Mouse (Mus musculus): ENCODE results near the gene Tex2.

GRCm38 (mm10) chr11:106588781-106589180 is 24.4 kb downstream of the Tex2 start:
- TF ChIP-seq CTCF (conservative IDR thresholded peaks at IDR 0.05 in 1 of 2, IDR thresholded peaks at IDR 0.05 in 1 of 2; ENCODE audit: low read depth in 2 of 2, low read length in 2 of 2) (no peak), MAFK (IDR thresholded peaks at IDR 0.05; ENCODE audit: insufficient replicate concordance, low read length) (no peak), MAX (IDR thresholded peaks at IDR 0.05; ENCODE audit: low read length) (no peak), ELF1 (IDR thresholded peaks at IDR 0.05; ENCODE audit: low read depth, low read length) (no peak), MXI1 (IDR thresholded peaks at IDR 0.05; ENCODE audit: low read depth, low read length) (no peak), POLR2A (IDR thresholded peaks at IDR 0.05; ENCODE audit: low read depth, low read length) (no peak), JUND (conservative IDR thresholded peaks at IDR 0.05; ENCODE audit: low read depth, low read length) (no peak), PAX5 (IDR thresholded peaks at IDR 0.05; ENCODE audit: low read length) (no peak), USF1 (IDR thresholded peaks at IDR 0.05; ENCODE audit: low read depth, low read length) (no peak), ZMIZ1 (IDR thresholded peaks at IDR 0.05; ENCODE audit: low read depth, low read length) (no peak), RCOR1 (conservative IDR thresholded peaks at IDR 0.05; ENCODE audit: low read depth, low read length) (no peak), MYC (IDR thresholded peaks at IDR 0.05; ENCODE audit: low read depth, low read length) (no peak), EP300 (IDR thresholded peaks at IDR 0.05; ENCODE audit: low read length) (no peak), ZKSCAN1 (IDR thresholded peaks at IDR 0.05; ENCODE audit: borderline replicate concordance, low read depth, low read length) (no peak)

All from CH12.LX (cell line).